Mouse (Mus musculus): Measurements from ENCODE around the gene Ghr.

Ghr gene

DNA sequence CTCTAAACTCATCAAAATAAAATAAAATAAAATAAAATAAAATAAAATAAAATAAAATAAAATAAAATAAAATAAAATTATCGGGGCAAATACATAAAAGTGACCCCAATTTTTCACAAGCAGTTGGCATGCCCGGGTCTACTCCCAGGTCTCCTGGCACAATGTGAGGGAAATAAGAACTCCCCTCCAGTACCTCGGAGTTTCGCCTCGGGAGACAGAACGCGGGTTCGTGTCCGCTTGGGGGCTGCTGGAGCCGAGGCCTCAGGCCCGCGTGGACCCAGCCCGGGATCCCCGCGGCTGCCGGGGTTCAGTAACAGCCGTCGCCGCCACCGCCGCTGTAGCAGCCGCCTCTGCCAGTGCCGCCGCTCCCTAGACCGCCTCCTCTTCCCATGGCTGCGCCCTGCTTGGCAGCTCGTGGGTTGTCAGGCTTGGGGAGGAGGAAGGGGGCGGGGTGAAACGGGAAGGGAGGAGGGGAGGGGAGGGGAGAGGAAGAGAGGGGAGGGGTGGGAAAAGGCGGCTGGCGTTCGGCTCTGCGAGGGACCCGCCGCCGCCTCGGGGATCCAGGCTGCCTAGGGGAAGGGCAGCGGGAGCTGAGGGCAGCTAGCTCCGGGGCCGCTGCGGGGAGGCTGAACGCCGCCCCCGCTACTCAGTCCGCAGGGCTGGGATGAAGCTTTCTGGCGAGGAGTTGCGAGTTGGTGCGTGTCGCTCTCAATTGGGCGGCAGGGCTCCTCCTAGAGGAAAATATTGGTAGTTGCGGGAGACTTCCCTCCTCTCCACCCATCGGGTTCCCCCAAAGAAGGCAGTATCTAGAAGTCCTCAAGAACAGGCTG is at the start of gene Ghr:
Gene Ghr, minus strand, starts transcription at position 686 of the 830 bp plus-strand sequence.
- peak; percentile 33 for DNase-seq (ENCODE audit: low read depth, low spot score)

DNA sequence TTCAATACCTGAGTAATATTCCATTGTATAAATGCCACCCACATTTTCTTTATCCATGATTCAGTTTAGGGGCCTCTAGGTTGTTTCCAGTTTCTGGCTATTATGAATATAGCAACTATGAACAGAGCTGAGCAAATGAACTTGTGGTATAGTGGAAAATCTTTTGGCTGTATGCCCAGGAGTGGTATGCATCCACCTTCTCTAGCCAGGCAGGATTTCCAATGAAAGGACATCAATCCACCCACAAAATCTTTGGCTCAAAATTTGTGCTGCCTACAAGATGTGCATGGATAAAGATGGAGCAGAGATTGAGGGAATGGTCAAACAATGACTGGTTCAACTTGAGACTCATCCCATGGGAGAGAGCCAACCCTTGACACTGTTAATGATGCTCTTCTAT is 39.5 kb upstream of the Ghr start:
- no peak for DNase-seq (ENCODE audit: low read depth, low spot score)

- no peak for DNase-seq (ENCODE audit: low read depth, low spot score)
These were observed 37.1 kb upstream of the Ghr start for GRCm38 (mm10) chr15:3620368-3620767.

DNA sequence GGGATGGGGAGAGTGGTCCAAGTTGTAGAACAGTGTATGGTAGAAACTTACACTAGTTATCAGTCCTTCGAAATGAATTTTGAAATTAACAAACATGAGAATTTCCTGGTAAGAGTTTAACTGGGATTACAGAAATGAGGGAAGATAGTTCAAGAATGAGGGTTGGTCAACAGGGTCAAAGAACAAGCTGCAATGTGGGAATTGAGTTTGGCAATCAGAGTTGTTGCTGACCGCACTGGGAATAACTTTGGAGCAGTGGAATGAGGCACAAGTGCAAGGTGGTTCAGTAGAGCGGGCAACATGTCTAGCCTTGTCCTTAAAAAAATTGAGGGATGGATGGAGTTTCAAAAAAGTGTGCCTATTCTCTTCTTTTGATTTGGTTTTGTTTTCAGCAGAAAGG is 35.0 kb upstream of the Ghr start:
- no peak for DNase-seq (ENCODE audit: low read depth, low spot score)

- no peak for DNase-seq (ENCODE audit: low read depth, low spot score)
These were observed 28.7 kb upstream of the Ghr start for GRCm38 (mm10) chr15:3611961-3612360.

DNA sequence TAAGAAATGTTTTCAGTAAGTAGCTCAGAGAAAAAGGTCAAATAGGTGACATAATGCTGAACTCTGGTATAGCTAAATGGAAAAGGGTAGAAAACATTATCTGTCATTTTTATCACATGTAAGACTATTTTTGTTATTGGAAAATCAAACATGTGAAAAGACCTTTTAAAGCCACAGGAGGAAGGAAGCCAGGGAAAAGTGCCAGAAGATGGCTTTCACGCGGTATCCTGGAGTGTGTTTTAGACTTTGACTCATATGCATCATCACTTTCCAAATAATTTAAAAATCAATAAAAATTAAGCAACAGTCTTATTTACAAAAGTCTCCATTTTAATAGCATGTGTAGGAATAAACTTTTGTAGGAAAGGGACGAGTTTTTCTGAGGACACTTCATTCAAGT is 24.7 kb upstream of the Ghr start:
- no peak for DNase-seq (ENCODE audit: low read depth, low spot score)

DNA sequence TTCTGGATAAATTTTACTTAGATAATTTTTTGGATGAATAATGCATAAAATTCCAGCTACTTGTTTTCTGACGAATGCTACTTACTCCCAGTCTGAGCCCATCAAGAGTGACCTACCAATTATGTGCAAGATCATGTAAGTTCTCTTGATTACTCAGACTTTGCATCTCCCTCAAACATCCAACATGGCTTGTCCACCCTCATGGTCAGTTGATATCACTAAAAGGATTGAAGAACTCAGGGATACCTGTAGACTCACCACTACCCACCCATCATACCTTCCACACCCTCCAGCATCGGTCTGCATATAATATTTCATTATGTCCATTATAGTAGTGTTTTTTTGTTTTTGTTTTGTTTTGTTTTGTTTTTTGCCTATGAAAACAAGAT is 18.8 kb upstream of the Ghr start:
- no peak for DNase-seq (ENCODE audit: low read depth, low spot score)

GRCm38 (mm10) chr15:3601422-3602097 is 18.3 kb upstream of the Ghr start:
- DNase-seq (ENCODE audit: low read depth, low spot score), result no peak

- no peak for DNase-seq (ENCODE audit: low read depth, low spot score)
These were observed 4.6 kb upstream of the Ghr start for GRCm38 (mm10) chr15:3587879-3588278.

DNA sequence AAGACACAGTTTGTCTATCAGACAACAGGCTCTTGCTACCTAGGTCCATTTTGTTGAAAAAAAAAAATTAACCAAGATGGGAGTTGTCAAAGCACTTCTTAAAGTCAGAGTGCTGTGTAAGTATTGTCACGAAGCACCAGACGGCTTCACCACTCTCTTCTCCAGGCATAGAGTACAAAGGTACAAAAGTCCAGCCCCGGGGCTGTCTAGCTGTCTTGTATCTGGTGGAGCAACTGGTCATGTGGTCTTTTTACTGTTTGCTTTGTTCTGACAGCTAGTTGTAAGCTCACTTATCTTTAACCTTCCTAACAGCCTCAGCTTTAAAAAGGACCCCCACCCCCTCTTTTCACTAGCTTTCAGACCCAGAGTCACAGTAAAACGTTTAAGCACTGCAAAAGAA is 1.1 kb upstream of the Ghr start:
- no peak for DNase-seq (ENCODE audit: low read depth, low spot score)

DNA sequence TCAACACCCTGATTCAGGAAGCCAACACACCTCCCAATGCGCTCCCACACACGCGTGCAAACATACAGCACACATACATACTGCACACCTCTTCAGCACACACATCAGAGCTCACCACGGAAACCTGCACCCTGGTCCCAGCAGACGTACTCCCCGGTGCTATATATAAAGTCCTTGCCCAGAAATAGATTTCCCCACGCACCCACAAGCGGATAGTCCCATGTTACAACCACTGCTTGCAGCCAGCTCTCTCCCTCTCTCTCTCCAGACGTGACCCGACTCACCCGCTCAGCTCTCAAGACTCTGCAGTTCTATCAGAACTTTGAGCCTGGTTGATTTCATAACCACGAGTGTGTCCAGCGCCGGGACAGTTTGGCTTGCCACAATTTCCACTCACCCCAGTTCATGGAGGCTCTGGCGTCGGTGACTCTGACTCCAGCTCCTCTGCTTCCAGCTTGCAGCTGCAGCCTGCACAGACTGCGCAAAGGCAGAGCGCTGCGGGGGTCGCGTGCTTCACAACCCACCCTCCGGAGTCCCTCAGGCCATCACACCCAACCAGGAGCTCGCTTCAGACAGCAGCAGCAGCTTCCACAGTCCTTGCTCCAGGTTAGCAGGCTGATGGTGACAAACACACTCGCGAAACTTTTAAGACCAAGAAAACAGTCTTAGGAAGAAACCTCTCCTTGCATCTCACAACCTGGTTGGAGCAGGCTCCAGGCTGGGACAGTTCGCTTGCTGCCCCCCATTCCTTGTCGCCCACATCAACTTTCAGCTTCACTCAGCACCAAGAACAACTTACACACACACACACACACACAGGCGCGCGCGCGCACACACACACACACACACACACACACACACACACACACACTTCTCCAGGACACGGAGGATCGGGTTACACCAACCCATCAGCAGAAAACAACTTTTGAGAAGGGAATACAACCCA is 1.2 kb downstream of the Ghr start:
- DNase-seq (ENCODE audit: low read depth, low spot score), result no peak

GRCm38 (mm10) chr15:3581337-3581736 is 2.0 kb downstream of the Ghr start:
- DNase-seq (ENCODE audit: low read depth, low spot score), result no peak

GRCm38 (mm10) chr15:3580216-3580615 is 3.1 kb downstream of the Ghr start:
- DNase-seq (ENCODE audit: low read depth, low spot score), result no peak

- DNase-seq (ENCODE audit: low read depth, low spot score), result no peak
These were observed 4.9 kb downstream of the Ghr start for GRCm38 (mm10) chr15:3578286-3578980.

GRCm38 (mm10) chr15:3569178-3569903 is 14.0 kb downstream of the Ghr start:
- DNase-seq (ENCODE audit: low read depth, low spot score), result no peak

GRCm38 (mm10) chr15:3564570-3564969 is 18.7 kb downstream of the Ghr start:
- no peak for DNase-seq (ENCODE audit: low read depth, low spot score)

- no peak for DNase-seq (ENCODE audit: low read depth, low spot score)
These were observed 19.3 kb downstream of the Ghr start for GRCm38 (mm10) chr15:3563929-3564516.

DNA sequence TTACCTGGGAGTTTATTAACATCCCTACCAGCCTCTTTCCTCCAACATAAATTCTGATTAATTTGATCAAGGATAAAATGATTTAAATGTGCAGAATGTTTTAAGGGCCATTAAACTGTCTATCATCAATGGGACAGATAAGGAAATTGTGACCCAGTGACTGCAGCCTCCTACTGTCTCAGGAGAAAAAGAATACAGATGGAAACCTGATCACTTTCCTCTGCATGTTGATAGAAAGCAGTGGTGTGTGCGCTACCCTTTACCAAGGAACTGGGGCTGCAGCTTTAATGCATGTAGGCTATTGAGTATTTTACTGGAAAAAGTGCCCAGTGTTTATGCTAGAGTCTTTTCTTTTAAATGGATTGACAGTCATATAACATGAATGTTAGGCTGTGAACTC is 19.8 kb downstream of the Ghr start:
- no peak for DNase-seq (ENCODE audit: low read depth, low spot score)

DNA sequence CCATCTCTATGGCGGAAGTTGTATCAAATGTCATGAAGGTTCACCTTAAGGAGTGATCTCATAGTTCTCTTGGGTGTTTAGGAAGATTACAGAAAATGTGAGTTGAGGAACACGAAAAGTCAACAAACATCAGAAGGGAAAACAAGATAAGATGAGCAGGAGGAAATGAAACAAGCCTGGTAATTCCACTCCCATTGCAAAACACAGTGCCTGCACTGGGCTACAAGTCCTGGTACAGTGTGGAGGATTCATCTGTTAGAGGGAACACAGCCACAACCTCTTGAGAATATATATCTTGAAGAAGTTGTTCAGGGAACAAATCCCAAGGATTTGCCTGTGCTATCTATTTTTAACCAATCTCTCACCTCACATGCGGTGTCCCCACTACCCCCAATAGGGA is 24.8 kb downstream of the Ghr start:
- DNase-seq (ENCODE audit: low read depth, low spot score), result no peak

DNA sequence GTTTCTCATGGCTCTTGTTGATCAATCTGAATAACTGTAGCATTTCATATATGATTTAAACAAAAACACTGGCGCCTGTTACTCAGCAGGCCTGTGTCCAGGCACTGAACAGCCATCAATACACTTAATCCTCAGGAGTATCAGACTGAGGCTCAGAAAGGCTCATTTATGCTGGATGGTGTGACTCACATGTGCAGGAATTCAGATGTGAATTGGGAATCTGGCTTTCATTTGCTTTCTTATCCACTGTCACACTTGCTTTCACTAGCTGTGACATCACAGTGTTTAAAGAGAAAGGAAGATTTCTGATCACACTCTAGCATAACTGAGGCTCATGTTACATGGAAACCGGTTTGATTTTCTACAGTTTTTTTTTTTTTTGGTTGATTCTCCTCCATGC is 39.0 kb downstream of the Ghr start:
- DNase-seq (ENCODE audit: low read depth, low spot score), result no peak

All from retina, adult 2 months (tissue).